Mouse (Mus musculus) frontal cortex, adult (tissue): ENCODE results near the gene Nckap1l.

Experiments
- ATAC-seq: cut with Nextera tagmentation; 2 replicates; pipeline ENCODE4 v1.9.2; 2017; ENCODE audit warnings: mild to moderate bottlenecking, moderate library complexity, mixed read lengths; ENCODE audit not compliant: low TSS enrichment

Nckap1l gene

DNA sequence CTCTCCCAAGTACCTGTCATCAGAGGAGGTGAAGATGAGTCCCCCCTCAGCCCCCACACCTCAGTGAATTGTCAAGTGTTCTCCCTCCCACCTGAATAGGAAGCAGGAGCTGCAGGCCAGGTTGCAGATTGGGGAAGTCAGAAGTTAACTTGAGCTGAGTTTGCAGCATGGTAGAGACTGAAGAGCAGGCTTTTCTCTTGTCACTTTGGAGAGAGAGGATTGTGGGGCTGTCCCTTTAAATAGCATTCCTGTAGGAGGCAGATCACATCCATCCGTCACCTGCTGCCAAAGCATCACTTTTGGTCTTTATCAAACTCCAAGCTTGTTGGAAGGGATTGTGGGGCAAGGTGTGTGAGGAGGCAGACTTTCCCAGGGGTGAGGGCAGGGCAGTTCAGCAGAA lies 47.1 kb downstream of the Nckap1l start:
- no peak for ATAC-seq

DNA sequence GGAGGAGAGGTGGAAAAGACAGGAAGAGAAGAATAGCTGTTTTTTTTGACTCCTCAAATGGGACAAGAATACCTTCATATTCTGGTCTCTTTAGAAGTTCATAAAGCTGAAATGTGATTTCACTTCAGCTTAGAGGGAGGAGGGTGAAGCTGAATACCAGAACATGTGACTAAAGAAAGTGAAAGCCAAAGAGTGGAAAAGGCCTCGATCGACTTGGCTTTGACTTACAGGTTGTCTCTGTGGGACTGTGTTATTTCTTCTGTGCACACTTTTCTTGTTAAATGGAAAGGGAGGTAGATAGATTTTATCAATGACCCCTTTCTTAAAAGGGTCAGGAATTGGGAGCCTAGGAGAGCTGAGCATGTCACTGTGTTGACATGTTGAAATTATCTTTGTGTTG lies 47.6 kb downstream of the Nckap1l start:
- no peak for ATAC-seq

DNA sequence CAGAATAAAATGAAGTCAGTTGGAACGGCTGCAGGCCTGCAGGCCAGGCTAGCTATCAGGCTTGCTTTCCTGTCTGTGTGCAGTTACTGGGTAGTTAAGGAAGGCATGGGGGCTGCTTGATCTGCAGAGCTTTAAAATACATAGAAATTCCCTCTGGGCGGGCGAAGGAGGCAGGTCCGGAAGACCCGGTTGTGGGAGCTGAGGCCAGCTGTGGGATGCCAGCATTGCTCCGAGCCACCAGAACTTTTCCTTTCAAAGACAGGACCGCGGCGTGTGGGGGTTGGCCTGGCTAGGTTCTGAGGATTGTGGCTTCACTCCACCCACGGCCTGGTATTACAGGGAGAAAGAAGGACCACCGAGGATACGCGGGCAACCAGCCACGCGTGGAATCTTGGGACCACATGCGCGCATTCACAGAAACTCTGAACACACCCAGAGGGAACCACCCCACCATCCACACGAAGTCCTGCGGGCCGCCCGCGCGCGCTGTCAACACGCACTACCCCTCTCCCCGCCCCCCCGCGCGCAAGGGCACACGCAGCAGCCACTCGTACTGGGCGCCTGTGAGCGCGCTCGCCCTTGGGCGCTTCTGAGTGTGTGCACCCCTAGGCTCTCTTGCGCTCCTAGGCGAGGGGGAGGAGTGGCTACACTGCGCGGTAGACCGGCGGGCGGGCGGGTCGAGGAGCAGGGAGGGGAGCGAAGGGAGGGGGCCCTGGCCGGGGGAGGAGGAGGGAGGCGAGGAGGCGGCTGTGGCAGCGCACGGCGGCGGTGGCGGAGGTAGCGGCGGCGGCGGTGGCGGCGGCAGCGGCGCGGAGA lies 49.0 kb downstream of the Nckap1l start, which contains the start of gene Pde1b:
Gene Pde1b, plus strand, starts transcription at position 600 of the 816 bp plus-strand sequence.
- peak; percentile 76 for ATAC-seq

DNA sequence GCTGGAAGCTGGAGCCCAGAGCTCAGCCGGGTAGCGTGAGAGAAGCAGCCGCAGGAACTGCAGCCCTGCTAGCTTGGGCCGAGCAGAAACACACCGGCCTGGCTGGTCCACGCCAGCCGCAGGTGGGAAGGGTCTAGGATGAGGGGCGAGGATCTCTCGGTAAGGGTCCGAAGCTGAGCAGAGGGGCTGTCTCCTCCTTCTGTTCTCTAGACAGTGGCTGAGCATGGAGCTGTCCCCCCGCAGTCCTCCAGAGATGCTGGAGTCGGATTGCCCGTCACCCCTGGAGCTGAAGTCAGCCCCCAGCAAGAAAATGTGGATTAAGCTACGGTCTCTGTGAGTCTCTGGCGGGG lies 49.6 kb downstream of the Nckap1l start:
- ATAC-seq: peak; percentile 40

DNA sequence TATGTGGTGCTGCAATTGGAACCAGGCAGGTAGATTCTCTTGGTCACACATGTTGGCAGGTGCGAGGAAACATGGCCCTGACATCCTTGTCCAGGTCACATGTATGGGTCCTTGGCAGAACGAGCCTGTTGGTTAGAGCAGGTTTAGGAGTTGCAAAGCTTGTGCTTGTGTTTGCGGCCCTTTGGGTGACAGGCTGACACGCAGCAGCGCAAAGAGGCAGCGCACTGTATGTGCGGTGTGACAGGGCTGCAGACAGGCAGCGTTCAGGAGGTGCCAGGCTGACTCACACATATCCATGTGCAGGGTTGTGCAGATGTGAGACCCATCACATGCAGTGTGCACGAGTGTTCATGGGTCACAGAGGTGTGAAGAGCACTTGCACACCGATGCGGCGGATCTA lies 50.1 kb downstream of the Nckap1l start:
- peak; percentile 20; the same call in 1 of the 2 replicates for ATAC-seq

DNA sequence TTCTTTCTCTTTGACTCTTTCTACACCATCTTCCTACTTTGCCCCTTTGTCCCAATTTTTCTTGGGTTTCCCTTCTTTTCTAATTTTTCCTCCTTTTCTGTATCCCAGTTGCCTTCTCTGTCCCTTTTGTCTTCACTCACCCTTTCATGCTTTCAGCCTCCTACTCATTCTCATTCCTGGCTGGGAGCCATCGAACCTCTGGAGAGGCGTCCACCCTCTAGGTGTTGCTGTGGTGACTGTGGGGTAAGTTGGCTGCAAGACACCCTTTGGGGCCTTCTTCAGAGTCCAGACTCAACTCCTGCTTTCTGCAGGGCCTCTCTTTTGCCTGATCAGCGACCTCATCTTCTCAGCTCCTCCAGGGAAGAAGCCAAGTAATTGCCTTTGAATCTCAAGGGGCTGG lies 55.7 kb downstream of the Nckap1l start:
- ATAC-seq: no peak

DNA sequence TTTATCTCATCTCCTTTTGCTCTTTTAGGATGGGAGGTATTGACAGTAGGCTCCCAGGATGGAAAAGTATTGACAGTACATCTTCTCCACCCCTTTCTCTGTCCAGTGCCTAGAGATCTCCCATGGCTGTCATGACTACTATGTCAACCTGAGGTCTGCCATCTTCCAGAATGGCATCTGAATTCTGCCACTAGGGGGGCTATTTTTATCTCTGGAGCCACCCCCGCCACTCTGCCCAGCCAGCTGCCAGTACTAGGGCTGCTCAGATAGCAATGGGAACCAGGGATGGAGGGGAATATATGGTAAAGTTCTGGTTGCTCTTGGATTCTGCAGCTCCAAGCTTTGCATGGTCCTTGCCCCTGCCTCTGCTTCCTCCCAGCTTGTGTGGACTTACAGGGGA lies 58.1 kb downstream of the Nckap1l start:
- peak; percentile 69 for ATAC-seq

DNA sequence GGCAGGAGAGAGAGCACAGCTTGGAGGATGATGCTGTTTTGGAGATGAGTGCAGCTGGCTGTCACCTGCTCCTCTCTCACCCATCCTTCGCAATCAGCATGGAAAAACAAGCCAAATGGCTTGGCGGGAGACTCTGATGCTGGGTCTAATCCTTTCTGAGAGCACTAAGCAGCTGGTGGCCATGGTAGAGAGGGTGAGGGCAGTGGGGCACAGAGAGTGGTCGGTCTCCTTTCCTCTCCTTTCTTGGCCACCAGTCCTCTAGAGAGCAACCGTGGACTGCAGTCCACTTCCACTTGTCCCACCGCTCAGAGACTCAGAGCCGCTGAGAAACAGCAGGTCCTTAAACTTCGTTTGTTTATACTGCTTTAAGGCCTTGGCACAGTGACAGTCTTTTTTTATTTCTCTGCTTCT lies 60.0 kb downstream of the Nckap1l start:
- ATAC-seq: peak; percentile 48

DNA sequence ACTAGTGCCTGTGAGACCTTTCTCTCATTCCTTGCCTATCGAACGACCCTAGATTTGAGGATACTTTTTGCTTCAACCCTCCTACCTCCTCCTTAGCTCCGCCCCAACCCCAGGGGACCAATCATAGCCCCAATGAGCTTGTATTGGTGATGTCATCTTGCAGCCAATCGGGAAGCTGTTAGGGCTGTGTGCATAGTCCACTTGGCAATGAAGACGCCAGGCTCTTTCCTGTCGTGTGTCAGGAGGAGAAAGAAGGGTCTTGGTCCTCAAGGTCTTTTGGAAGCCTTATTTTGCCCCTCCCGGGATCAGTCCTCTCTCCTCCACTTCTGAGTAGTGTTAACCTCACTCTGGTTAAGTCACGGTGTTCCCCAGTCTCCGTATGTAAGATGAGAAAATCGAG lies 60.5 kb downstream of the Nckap1l start:
- peak; percentile 77 for ATAC-seq

DNA sequence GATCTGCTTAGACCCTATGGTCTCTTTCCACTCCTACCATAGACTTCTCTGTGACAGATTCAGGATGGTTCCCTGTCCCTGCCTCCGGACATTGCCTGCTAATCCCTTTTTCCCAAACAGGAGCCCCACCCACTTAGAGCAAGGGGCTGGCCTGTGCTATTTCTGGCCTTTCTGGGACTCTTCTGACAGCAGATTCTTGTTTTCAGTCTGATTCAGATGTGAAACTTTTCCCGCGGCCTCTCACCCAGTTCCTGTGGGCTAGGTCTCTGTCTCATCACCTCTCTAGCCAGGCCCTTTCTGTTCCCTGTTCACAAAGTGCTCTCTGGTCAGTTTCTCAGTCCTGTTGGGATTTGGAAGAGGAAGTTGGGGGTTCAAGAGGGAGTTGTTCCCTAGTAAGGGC lies 61.3 kb downstream of the Nckap1l start:
- ATAC-seq: no peak

DNA sequence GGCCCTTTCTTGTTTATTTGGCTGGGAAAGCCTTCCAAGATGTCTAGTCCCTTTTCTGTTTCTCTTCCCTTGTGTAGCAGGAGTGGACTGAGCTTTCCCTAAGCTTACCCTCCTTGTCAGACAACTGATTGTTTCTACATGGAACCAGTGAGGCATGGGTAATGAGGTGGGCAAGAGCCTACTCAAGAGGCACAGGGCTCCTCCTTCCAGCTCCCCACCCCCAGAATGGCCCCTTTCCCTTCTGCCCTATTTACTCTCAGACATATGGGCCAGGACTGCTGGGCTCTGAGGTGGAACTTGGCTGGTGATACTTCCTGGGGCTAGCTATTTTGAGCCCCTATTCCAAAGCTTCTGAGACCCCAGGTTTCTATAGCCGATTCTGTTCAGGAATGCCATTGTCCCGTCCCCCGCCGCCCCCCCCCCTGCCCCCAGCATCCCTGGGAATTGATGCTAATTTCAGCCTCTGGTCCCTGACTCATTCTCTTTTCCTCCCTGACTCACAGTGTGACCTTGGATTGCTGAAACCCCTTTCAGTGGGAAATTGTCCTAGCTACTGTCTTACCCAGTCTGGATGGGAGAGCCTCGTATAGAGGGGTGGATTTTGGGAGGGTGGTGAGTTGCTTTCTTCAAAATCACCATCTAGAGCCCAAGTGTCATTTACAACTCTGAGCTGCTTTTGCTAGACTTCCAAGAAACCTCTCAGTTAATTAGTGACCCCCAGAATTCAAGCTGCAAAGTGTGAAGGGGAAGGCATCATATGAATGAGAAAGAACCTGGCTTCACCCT lies 65.2 kb downstream of the Nckap1l start:
- ATAC-seq: no peak

DNA sequence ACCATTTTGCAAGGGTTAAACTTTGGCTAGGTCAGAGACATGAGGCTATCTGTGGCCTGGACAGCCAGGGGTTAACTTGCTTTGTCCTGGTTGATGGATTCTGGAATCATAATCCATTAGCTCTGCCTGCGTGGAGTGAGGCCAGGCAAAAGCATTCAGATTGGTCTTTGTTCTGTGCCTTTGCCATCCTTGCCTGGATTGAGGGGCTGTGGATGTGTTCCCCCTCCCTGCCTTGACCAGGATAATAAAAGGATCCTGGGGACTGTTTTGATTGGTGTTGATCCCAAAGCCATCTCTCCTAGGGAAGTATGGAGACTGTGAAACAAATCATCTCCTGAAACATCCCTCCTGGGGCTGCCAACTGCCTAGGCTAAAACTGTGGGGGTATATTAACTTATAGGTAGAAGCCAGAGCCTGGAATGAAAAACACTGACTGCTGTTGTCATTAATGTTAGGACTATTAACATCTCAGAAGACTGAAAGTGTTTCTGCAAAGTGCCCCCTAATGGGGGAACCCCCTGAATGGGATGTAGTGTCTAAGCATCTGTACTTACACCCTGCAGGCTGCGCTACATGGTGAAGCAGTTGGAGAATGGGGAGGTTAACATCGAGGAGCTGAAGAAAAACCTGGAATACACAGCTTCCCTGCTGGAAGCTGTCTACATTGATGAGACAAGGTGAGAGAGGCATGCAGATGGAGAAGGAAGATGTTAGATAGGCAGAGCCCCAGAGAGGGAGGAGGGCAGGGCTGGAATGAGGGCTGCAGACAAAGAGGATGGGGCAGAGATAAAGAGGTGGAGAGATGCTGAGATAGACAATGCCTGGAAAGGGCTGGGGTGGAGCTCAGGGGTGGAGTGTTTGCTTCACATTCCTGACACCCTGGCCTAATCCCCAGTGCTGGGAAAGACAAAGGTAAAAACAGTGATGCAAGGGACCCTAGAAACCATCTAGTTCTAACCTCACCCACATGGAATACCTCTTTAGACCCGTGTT lies 66.1 kb downstream of the Nckap1l start:
- ATAC-seq: no peak

DNA sequence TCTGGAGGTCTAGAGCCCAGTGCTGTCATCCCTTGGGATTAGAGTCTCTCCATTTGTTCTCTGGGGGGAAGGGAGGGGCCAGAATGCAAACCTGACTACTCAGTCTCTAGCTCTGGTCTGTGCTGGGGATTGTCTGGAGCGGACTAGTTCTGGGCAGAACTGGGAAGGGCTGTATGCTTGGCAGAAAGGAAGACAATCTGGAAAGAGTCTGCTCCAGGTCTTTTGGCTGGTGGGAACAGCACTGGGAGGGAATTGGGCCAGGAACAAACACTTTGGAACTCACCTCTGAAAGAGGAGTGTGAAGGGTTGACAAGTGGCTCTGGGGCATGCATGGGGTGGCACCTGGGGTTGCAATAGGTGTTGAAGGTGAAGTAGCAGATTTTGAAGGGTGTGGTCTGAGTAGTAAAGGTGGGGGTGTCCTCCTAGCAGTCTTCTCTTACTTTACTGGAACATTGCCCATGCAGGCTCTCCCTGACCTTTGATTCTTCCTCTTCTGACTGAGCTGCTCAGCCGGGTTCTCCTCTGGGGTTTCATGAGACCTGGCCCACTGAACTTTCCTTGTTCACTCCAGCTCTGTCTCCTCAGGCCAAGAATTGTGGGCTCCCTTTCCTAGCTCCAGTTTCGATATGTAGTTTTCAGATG lies 69.0 kb downstream of the Nckap1l start:
- ATAC-seq: 0 out of 2 replicates have a peak, but pooled peaks have one; percentile 5

DNA sequence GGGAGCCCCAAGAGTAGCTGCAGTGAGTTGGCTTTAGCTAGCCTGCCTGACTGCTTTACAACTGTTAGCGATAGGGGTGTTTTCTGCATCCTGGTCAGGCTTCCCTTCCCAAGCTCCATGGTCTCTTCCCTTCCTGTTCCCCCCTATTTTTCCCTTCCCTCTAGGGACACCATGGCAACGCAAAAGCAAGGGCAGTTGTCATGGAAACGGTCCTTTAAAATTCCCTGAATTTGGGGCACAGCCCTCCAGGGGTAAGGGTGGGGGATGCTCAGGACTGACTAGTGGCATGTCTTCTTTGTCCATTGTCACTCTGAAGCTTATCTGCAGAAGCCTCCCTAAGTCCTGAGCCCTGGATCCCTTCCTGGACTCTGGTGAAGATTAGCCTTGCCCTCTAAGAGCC lies 69.6 kb downstream of the Nckap1l start:
- ATAC-seq: no peak

DNA sequence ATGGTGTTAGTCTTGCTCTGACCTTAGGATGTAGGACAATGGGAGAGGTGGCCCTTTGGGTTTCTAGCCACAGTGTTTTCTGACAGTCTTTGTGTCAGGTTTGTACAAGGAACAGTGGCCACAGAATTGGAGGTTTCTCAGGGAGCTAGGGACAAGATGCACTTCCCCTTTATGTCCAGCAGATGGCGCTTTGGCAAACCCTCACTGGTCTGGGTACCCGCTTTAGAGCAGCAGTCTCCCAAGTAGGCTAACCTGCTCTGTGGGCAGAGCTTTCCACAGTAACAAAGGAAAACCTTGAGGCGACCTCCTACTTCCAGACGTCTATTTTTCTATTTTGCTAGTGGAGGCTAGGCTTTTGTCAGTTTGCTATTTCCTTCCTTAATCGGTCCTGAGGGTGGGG lies 76.8 kb downstream of the Nckap1l start:
- peak; percentile 56 for ATAC-seq

DNA sequence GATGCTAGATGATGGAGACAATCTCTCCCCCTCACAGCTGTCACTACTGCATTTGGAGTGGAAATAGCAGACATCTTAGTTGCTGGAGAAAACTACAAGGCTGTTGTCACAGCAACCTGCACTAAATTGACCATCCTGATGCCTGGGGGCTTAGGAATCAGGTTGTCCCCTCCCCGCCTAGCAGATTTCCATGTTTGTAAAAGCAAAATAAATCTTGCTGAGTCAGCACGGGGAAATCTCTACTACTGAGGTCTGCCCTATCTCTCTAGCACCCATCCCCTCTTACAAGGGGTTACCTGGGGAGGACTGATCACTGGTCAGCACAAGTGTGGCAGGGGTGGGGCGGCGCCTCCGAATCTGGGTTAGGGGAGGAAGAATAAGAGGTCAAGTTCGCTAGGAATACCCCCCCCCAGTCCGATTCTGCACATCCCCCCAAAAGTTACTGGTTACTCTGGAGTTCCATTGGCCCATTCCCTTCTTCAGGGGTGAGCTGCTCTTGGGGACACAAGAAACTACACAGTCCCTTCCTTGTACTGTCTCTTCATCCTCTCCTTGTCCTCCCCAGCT lies 80.5 kb downstream of the Nckap1l start:
- ATAC-seq: no peak

DNA sequence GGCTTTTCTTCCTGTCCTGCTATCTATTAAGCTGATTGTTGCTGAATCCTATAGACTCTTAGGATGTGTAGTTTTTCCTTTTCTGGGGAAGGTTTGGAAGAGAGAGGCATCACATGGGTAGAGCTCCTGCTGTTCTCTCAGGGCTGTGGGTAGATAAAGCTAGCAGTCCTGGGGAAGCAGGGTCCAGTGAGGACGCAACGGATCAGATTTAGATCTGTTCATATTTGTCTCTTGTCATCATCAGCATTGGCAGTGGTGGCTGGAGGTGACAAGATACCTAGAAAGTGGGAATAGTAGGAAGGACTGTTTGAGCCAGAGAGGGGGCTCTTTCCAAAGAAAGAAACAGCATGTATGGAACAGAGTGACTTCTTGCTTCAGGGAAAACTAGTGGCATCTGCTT lies 81.4 kb downstream of the Nckap1l start:
- peak; percentile 29 for ATAC-seq

DNA sequence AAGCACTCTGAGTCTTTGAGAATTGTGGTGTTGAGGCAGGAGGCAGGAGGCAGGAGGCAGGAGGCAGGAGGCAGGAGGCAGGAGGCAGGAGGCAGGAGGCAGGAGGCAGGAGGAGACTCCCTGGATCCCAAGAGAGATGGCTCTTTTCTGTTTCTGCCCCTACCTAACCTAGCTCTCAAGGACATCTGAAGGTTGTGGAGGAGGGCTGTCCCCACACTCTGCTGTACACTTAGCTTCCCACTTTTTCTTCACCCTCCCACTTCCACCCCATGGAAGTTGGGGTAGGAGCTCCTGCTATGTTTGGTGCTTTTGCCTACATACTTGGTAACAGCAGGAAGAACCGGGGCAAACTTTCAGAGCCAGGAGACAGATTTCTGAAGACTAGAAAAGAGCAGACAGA lies 82.2 kb downstream of the Nckap1l start:
- ATAC-seq: 0 out of 2 replicates have a peak, but pooled peaks have one; percentile 11

DNA sequence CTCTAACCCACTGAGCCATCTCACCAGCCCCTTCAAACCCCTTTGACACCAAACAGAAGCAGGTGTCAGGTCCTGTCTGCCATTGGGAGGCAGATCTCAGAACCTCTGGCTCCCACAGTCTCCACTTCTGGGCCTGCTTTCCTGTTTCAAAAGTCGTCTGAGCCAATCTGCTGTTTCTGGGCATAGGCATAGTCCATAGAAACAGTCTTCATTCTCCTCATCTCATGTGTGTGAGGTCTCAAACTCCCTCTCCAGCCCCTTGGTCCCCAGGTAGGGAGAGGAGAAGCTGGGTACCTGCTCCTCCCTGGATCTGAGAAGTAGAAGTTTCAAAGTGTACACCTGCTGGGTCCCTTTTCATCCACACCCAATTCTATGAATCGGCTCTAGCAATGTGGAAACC lies 82.9 kb downstream of the Nckap1l start:
- no peak for ATAC-seq

DNA sequence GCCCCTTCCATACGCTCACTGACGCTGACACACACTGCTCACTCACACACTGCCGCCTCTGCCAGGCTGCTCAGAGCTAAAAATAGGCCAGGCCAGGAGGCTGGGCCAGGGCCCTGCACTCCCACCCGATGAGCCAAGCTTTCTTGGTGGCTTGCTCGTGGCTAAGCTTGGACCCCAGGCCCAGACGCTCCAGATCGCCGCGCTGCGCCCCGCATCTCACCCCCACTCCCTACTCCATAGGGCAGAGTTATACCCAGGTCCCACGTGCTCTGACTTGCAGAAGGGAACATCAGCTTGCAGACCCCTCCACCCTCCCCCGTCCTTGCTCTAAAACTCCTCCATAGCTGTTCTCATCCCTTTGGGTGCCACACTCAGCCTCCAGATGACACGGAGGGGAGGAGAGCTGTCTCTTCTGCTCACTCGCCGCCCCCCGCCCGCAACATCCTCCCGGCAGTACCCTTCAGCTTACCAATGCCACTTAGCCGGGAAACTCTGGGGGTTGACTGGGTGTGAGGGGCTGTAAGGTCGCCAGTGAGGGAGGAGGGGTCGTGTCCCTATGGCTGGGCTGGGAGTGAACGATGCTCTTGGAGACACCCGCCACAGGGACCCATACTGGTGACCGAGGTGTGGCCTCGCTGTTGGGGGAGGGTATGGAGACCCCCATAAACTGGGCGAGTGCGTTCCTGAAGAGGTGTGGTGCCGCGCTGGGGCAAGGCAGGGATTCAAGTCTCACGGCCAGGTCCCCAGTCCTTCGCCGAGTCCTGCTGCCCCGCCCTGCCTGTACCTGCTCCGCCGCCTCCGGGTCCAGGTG lies 83.6 kb downstream of the Nckap1l start:
- peak; percentile 58 for ATAC-seq
